Mouse (Mus musculus) liver, postnatal 0 days (tissue): ENCODE data around the gene Urm1. TPM values are rescaled to one million over a fixed set of nuclear protein-coding genes. Genes with fewer than 3 reads are reported as not detected.

Experiments
- ATAC-seq: fragments of 200-750 bp; cut with Nextera tagmentation; 2 replicates; pipeline ENCODE4 v1.8.0; 2017; ENCODE audit warnings: mild to moderate bottlenecking, moderate library complexity
- DNase-seq: peaks from one replicate; pipeline ENCODE4 v3.0.0-alpha.2; 2016
- H3K27ac ChIP-seq: fragments of 300-500 bp; sonication (generic); 2 replicates; pipeline ENCODE4 v1.5.1; 2014; ENCODE audit warnings: antibody characterized with exemption, moderate library complexity, mild to moderate bottlenecking, low read depth
- H3K27me3 ChIP-seq: fragments of 300-500 bp; sonication (generic); 2 replicates; pipeline ENCODE4 v1.6.1; 2014; ENCODE audit warnings: low read length, control low read depth, mixed read lengths; ENCODE audit not compliant: insufficient read depth
- H3K36me3 ChIP-seq: fragments of 300-500 bp; sonication (generic); replicated peaks from 2 replicates; pipeline ENCODE4 v1.6.1; 2014; ENCODE audit warnings: mild to moderate bottlenecking, control low read depth, low read length, moderate library complexity, mixed read lengths; ENCODE audit not compliant: insufficient read depth
- H3K4me1 ChIP-seq: fragments of 300-500 bp; sonication (generic); 2 replicates; pipeline ENCODE4 v1.6.1; 2014; ENCODE audit warnings: antibody characterized with exemption, mild to moderate bottlenecking, control low read depth; ENCODE audit not compliant: insufficient read depth
- H3K4me2 ChIP-seq: fragments of 300-500 bp; sonication (generic); 2 replicates; pipeline ENCODE4 v1.6.1; 2014; ENCODE audit warnings: low read depth, mild to moderate bottlenecking, low read length, moderate library complexity, mixed read lengths
- H3K4me3 ChIP-seq: fragments of 300-500 bp; sonication (generic); 2 replicates; pipeline ENCODE4 v1.5.1; 2014; ENCODE audit warnings: low read depth, low read length
- H3K9ac ChIP-seq: fragments of 300-500 bp; sonication (generic); replicated peaks from 2 replicates; pipeline ENCODE4 v1.6.1; 2014; ENCODE audit warnings: mild to moderate bottlenecking, moderate library complexity
- H3K9me3 ChIP-seq: fragments of 300-500 bp; sonication (generic); 2 replicates; pipeline ENCODE4 v1.6.1; 2016; ENCODE audit warnings: mild to moderate bottlenecking, control low read depth, low read length, mixed read lengths
- CTCF ChIP-seq: sonication (generic); IDR thresholded peaks from 2 replicates; pipeline ENCODE4 v1.5.1; 2016; ENCODE audit warnings: antibody characterized with exemption, low read depth
- EP300 ChIP-seq: IDR thresholded peaks from 2 replicates; pipeline ENCODE4 v1.6.1; 2016; ENCODE audit warnings: antibody characterized with exemption, low read depth, mild to moderate bottlenecking
- WGBS: fragments of 180-500 bp; shearing (Covaris S2); extraction: QIAGEN DNeasy Blood & Tissue Kit; methylation state at CpG from one replicate; pipeline ENCODE4 v1.1.7; 2014; ENCODE audit not compliant: insufficient replicate concordance; 5-methylcytosine and 5-hydroxymethylcytosine counted together
- polyA plus RNA-seq: library from polyadenylated mRNA; unstranded; fragments of >200 nt; fragmentation: Nextera tagmentation; extraction: Ambion mirVana; gene quantifications from 2 replicates; pipeline ENCODE4 v1.2.1, GENCODE M21; 2015

Urm1 gene
- polyA plus RNA-seq, 1 experiment from 2014 or later = 8.7 TPM

DNA sequence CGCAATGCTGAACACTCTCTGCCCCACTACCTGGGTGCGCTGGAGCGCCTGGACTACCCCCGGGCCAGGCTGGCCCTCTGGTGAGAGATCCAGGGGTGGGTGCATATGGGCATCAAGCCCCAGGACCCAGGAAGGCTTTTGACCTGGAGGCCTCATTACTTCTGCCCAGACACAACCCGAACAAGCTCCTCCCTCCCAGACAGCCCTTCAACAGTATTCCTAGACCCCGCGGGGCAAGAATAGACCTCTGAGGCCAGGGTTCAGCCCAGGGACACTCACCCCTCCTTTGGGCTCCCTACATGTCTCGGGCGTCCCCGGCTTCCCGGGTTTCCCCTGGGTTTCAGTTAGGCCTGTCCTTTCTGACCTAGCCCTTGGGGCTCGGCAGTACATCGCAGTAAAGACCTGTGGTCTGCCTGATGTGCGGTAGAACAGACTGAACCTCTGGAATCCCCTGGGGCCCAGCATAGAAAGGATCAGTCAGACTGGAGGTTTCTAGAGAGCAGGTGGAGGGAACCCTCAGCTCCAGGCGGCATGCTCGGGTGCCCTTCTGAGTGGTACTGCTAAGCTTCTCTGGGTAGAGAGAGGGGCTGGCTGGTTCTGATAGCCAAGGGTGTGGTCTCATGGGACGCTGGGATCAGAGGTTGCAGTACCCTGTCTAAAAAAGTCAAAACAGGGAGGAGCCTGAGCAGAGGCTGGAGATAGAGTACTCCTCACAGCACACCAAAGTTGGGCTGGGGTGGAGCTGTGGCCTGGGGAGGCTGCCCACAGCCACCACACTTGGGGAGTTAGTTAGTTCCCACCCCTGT, 50.0 kb downstream of the Urm1 start:
- Histone ChIP-seq H3K4me1 (peaks cover 23% of the 10 kb centered on the region), H3K4me3 (peak overlapping the region; percentile 75), H3K9ac (peak overlapping the region; percentile 84), H3K36me3 (peaks cover 9% of the 10 kb centered on the region; the same call in 1 of the 2 replicates), H3K9me3 (no peaks in the 10 kb centered on the region), H3K27me3 (no peaks in the 10 kb centered on the region), H3K4me2 (peak overlapping the region; percentile 100), H3K27ac (peak overlapping the region; percentile 96)
- DNase-seq (peak; percentile 72), ATAC-seq (peak; percentile 87)
- WGBS = 3% methylated on average over 17 of the region's 17 CpGs
- TF ChIP-seq EP300 (peak; percentile 41; the same call in 1 of the 2 replicates), CTCF (no peak)

DNA sequence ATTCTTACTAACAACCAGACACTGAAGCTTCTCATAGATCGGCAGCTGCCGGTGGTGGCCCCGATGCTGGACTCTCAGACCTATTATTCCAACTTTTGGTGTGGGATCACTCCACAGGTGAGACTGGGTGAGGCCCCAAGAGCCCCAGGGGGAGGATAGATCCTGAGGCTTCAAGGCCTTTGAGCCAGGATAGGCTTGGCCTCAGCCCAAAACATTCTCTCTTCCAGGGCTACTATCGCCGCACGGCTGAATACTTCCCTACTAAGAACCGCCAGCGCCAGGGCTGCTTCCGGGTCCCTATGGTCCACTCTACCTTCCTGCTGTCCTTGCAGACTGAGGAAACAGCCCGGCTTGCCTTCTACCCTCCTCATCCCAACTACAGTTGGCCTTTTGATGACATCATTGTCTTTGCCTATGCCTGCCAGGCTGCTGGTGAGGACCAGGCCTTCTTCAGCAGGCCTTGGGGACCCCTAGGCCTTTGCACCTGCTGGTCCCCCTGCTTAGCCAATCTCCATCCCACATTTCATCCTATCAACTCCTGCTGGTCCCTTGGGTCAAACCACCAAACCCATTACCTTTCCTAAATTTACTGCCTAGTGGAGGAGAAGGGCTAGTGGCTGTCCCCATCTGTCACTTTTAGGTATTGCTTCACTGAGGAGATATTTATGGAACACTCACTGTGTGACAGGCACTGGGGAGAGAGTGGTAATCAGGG, 52.9 kb downstream of the Urm1 start:
- no peak for DNase-seq
- H3K4me2 ChIP-seq = no peak overlapping the region
- 93% methylated on average over 10 of the region's 10 CpGs for WGBS
- TF ChIP-seq CTCF (no peak), EP300 (no peak)
- H3K4me3 ChIP-seq = no peak overlapping the region
- H3K9me3 ChIP-seq = no peaks in the 10 kb centered on the region
- H3K27ac ChIP-seq = no peak overlapping the region
- H3K4me1 ChIP-seq = peaks cover 23% of the 10 kb centered on the region
- no peak for ATAC-seq
- no peaks in the 10 kb centered on the region for H3K27me3 ChIP-seq
- H3K9ac ChIP-seq = no peak overlapping the region
- H3K36me3 ChIP-seq = peaks cover 15% of the 10 kb centered on the region; the same call in 1 of the 2 replicates

DNA sequence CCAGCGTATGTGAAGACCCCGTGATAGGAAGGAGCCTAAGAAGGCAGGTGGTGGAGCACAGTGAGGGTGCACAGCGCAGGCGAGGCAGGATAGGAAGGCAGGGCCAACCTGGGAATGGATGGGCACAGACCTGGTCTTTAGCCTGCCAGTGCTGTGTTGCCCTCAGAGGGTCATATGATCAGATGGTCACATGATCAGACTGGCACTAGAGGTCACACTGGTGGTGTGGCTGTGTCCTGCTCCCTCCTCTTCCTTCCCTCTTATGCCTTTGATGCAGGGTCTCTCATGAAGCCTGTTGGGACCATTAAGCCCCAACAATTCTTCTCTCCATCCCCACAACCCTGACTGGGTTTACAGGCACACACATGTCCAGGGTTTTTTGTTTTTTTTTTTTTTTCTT, 53.9 kb downstream of the Urm1 start:
- Histone ChIP-seq H3K9ac (no peak overlapping the region), H3K4me1 (peaks cover 23% of the 10 kb centered on the region), H3K27ac (no peak overlapping the region), H3K9me3 (no peaks in the 10 kb centered on the region), H3K4me3 (no peak overlapping the region), H3K27me3 (no peaks in the 10 kb centered on the region), H3K4me2 (no peak overlapping the region), H3K36me3 (peaks cover 20% of the 10 kb centered on the region)
- TF ChIP-seq CTCF (no peak), EP300 (no peak)
- DNase-seq (no peak), ATAC-seq (no peak)
- 92% methylated on average over 4 of the region's 4 CpGs for WGBS

DNA sequence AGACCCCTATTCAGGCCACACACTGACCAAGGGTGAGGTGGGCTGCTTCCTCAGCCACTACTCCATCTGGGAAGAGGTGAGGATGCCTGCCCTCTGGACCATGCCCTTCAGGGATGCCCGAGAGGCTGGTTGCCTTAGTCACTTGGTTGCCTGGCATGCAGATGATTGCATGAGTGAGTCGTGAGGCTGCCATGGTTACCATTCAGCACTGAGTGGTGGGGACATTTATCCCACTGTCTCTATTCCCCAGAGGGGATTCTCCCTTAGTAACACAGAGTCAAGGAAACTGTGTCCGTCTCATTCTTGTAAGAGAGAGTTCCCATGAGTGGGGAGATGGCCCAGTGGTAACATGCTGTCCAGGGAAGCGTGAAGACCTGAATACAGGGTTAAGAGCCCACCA, 58.2 kb downstream of the Urm1 start:
- no peak overlapping the region for H3K4me3 ChIP-seq
- ATAC-seq (no peak), DNase-seq (no peak)
- no peak overlapping the region for H3K9ac ChIP-seq
- H3K4me2 ChIP-seq = no peak overlapping the region
- no peaks in the 10 kb centered on the region for H3K9me3 ChIP-seq
- no peak for TF ChIP-seq CTCF
- no peak for TF ChIP-seq EP300
- no peak overlapping the region for H3K27ac ChIP-seq
- peaks cover 17% of the 10 kb centered on the region for H3K36me3 ChIP-seq
- H3K27me3 ChIP-seq = no peaks in the 10 kb centered on the region
- 82% methylated on average over 4 of the region's 4 CpGs for WGBS
- no peaks in the 10 kb centered on the region for H3K4me1 ChIP-seq

DNA sequence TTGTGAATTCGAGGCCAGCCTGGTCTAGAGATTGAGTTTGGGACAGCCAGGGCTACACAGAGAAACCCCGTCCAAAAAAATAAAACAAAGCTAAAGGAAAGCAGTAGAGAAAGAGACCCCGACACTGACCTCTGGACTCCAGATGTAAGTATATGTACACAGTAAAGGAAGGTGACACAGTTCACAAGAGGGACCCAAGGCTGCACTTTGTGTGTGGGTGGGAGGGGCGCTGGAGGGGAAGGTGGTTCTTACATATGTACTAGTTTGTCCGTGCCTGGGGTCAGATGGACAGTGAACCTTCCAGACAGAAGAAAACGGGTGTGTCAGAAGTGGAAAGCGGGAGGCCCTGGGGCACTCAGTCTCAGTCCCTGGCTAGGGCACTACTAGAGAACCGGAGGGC, 59.3 kb downstream of the Urm1 start:
- no peak for DNase-seq
- WGBS = 69% methylated on average over 8 of the region's 8 CpGs
- H3K9ac ChIP-seq = no peak overlapping the region
- H3K27me3 ChIP-seq = no peaks in the 10 kb centered on the region
- TF ChIP-seq CTCF (no peak), EP300 (no peak)
- ATAC-seq = no peak
- H3K9me3 ChIP-seq = no peaks in the 10 kb centered on the region
- no peak overlapping the region for H3K4me2 ChIP-seq
- H3K4me1 ChIP-seq = no peaks in the 10 kb centered on the region
- H3K36me3 ChIP-seq = peaks cover 14% of the 10 kb centered on the region
- no peak overlapping the region for H3K4me3 ChIP-seq
- H3K27ac ChIP-seq = no peak overlapping the region
